Mouse (Mus musculus) stomach, postnatal 0 days (tissue): ENCODE measurements around the gene Rbm43. TPM values are rescaled to one million over a fixed set of nuclear protein-coding genes. Genes with fewer than 3 reads are reported as not detected.

Experiments
- ATAC-seq: fragments of 200-750 bp; cut with Nextera tagmentation; 2 replicates; pipeline ENCODE4 v1.8.0; 2017; ENCODE audit not compliant: low FRiP score, low TSS enrichment
- DNase-seq: peaks from one replicate; pipeline ENCODE4 v3.0.0-alpha.2; 2016; ENCODE audit warnings: low spot score
- H3K27ac ChIP-seq: fragments of 300-500 bp; sonication (generic); replicated peaks from 2 replicates; pipeline ENCODE4 v1.5.1; 2014; ENCODE audit warnings: mild to moderate bottlenecking, control low read depth
- H3K27me3 ChIP-seq: fragments of 300-500 bp; sonication (generic); 2 replicates; pipeline ENCODE4 v1.6.1; 2014; ENCODE audit warnings: low read length; ENCODE audit not compliant: control insufficient read depth, insufficient read depth
- H3K36me3 ChIP-seq: fragments of 300-500 bp; sonication (generic); 2 replicates; pipeline ENCODE4 v1.6.1; 2014; ENCODE audit warnings: low read length, mixed read lengths; ENCODE audit not compliant: control insufficient read depth, insufficient read depth
- H3K4me1 ChIP-seq: fragments of 300-500 bp; sonication (generic); replicated peaks from 2 replicates; pipeline ENCODE4 v1.6.1; 2014; ENCODE audit warnings: antibody characterized with exemption; ENCODE audit not compliant: control insufficient read depth, insufficient read depth
- H3K4me2 ChIP-seq: fragments of 300-500 bp; sonication (generic); replicated peaks from 2 replicates; pipeline ENCODE4 v1.6.1; 2014; ENCODE audit warnings: low read depth, mild to moderate bottlenecking, control low read depth, moderate library complexity
- H3K4me3 ChIP-seq: fragments of 300-500 bp; sonication (generic); 2 replicates; pipeline ENCODE4 v1.5.1; 2014; ENCODE audit warnings: low read depth, low read length, control low read depth
- H3K9ac ChIP-seq: fragments of 300-500 bp; sonication (generic); 2 replicates; pipeline ENCODE4 v1.6.1; 2014; ENCODE audit warnings: mild to moderate bottlenecking, low read length, control low read depth, mixed read lengths
- H3K9me3 ChIP-seq: fragments of 300-500 bp; sonication (generic); 2 replicates; pipeline ENCODE4 v1.6.1; 2016; ENCODE audit warnings: low read length; ENCODE audit not compliant: control insufficient read depth
- CTCF ChIP-seq: IDR thresholded peaks from 2 replicates; pipeline ENCODE4 v1.5.1; 2016; ENCODE audit warnings: antibody characterized with exemption, low read depth, mild to moderate bottlenecking, moderate library complexity
- EP300 ChIP-seq: optimal IDR thresholded peaks from 2 replicates; pipeline ENCODE3; 2016; ENCODE audit warnings: antibody characterized with exemption
- WGBS: fragments of 180-500 bp; shearing (Covaris S2); extraction: QIAGEN DNeasy Blood & Tissue Kit; methylation state at CpG from one replicate; pipeline ENCODE4 v1.1.7; 2014; 5-methylcytosine and 5-hydroxymethylcytosine counted together
- polyA plus RNA-seq: library from polyadenylated mRNA; unstranded; fragments of >200 nt; fragmentation: Nextera tagmentation; extraction: Ambion mirVana; gene quantifications from 2 replicates; pipeline ENCODE4 v1.2.1, GENCODE M21; 2015

Rbm43 gene
- polyA plus RNA-seq, 1 experiment from 2014 or later = 8.0 TPM

GRCm38 (mm10) chr2:51945812-51946211 is 10.8 kb upstream of the Rbm43 start:
- no peaks in the 10 kb centered on the region for H3K36me3 ChIP-seq
- H3K9ac ChIP-seq = no peak overlapping the region
- H3K27ac ChIP-seq = no peak overlapping the region
- DNase-seq (no peak), ATAC-seq (no peak)
- H3K4me1 ChIP-seq = no peaks in the 10 kb centered on the region
- H3K4me2 ChIP-seq = no peak overlapping the region
- WGBS = 52% methylated on average over 2 of the region's 2 CpGs
- TF ChIP-seq CTCF (no peak), EP300 (no peak)
- H3K4me3 ChIP-seq = no peak overlapping the region
- H3K9me3 ChIP-seq = no peaks in the 10 kb centered on the region
- H3K27me3 ChIP-seq = no peaks in the 10 kb centered on the region

- 86% methylated on average over 7 of the region's 7 CpGs for WGBS
- Histone ChIP-seq H3K4me2 (no peak overlapping the region), H3K9me3 (no peaks in the 10 kb centered on the region), H3K9ac (no peak overlapping the region), H3K27me3 (no peaks in the 10 kb centered on the region), H3K36me3 (no peaks in the 10 kb centered on the region), H3K4me1 (no peaks in the 10 kb centered on the region), H3K27ac (no peak overlapping the region), H3K4me3 (no peak overlapping the region)
- ATAC-seq (no peak), DNase-seq (no peak)
- no peak for TF ChIP-seq EP300
- TF ChIP-seq CTCF = no peak
Measured at GRCm38 (mm10) chr2:51941832-51942231, 6.9 kb upstream of the Rbm43 start.

- 29% methylated on average over 2 of the region's 3 CpGs for WGBS
- no peak for ATAC-seq
Measured at GRCm38 (mm10) chr2:51938750-51939149, 3.8 kb upstream of the Rbm43 start.

GRCm38 (mm10) chr2:51937004-51937403 is 2.0 kb upstream of the Rbm43 start:
- Histone ChIP-seq H3K4me1 (0 out of 2 replicates have a peak, but pooled peaks cover 2% of the 10 kb centered on the region), H3K4me3 (no peak overlapping the region), H3K4me2 (no peak overlapping the region), H3K27ac (no peak overlapping the region), H3K9ac (no peak overlapping the region), H3K27me3 (no peaks in the 10 kb centered on the region), H3K36me3 (no peaks in the 10 kb centered on the region), H3K9me3 (no peaks in the 10 kb centered on the region)
- TF ChIP-seq EP300 (no peak), CTCF (no peak; the same call in 1 of the 2 replicates)
- WGBS = 69% methylated on average over 6 of the region's 6 CpGs
- DNase-seq = no peak
- no peak for ATAC-seq

More at GRCm38 (mm10) chr2:51938750-51939149, 3.8 kb upstream of the Rbm43 start:
- H3K9me3 ChIP-seq = no peaks in the 10 kb centered on the region
- H3K27ac ChIP-seq = no peak overlapping the region
- no peak overlapping the region for H3K4me3 ChIP-seq
- TF ChIP-seq EP300 (no peak), CTCF (no peak)
- H3K27me3 ChIP-seq = no peaks in the 10 kb centered on the region
- no peak for DNase-seq
- no peak overlapping the region for H3K9ac ChIP-seq
- H3K4me1 ChIP-seq = 0 out of 2 replicates have a peak, but pooled peaks cover 2% of the 10 kb centered on the region
- no peak overlapping the region for H3K4me2 ChIP-seq
- H3K36me3 ChIP-seq = no peaks in the 10 kb centered on the region

- TF ChIP-seq CTCF (no peak), EP300 (no peak)
- Histone ChIP-seq H3K4me3 (no peak overlapping the region), H3K27ac (no peak overlapping the region), H3K27me3 (no peaks in the 10 kb centered on the region), H3K4me2 (no peak overlapping the region), H3K9ac (no peak overlapping the region), H3K9me3 (no peaks in the 10 kb centered on the region), H3K36me3 (no peaks in the 10 kb centered on the region), H3K4me1 (0 out of 2 replicates have a peak, but pooled peaks cover 2% of the 10 kb centered on the region)
- no peak for DNase-seq
- 81% methylated on average over 3 of the region's 3 CpGs for WGBS
- no peak for ATAC-seq
Measured at GRCm38 (mm10) chr2:51936585-51936984, 1.6 kb upstream of the Rbm43 start.

- DNase-seq (no peak), ATAC-seq (no peak)
- H3K9me3 ChIP-seq = no peaks in the 10 kb centered on the region
- H3K36me3 ChIP-seq = no peaks in the 10 kb centered on the region
- WGBS = 92% methylated on average over 7 of the region's 7 CpGs
- no peaks in the 10 kb centered on the region for H3K27me3 ChIP-seq
- H3K4me1 ChIP-seq = 0 out of 2 replicates have a peak, but pooled peaks cover 2% of the 10 kb centered on the region
- H3K4me2 ChIP-seq = no peak overlapping the region
- H3K4me3 ChIP-seq = no peak overlapping the region
- TF ChIP-seq CTCF = no peak
- no peak for TF ChIP-seq EP300
- H3K27ac ChIP-seq = no peak overlapping the region
- H3K9ac ChIP-seq = no peak overlapping the region
Measured at GRCm38 (mm10) chr2:51935921-51936320, 958 bp upstream of the Rbm43 start.
